Mouse (Mus musculus) lung, postnatal 0 days (tissue): ENCODE measurements around the gene Lyrm1.

Source experiments
- CTCF ChIP-seq: IDR thresholded peaks from 2 replicates; pipeline ENCODE4 v1.5.1; 2016; ENCODE audit warnings: antibody characterized with exemption, mild to moderate bottlenecking
- EP300 ChIP-seq: IDR thresholded peaks from 2 replicates; pipeline ENCODE4 v1.6.1; 2016; ENCODE audit warnings: antibody characterized with exemption, mild to moderate bottlenecking, control low read depth

DNA sequence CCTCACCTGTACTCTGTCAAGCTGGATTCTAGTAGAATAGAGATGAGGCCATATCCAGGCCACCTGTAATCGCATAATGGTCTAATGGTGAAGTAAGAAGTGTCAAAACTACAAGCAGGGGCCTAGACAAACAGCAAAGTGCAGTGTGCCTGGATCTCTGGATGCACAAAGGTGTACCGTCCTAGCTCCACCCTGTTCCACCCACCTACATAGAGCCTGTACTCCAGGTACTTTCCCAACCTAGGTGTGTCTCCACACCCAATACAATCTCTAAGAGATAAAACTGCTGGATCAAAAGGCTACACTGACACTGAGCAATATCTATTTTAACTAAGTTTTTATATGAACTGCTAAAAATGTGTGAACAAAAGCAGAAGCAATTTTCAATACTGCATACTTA, 35.1 kb upstream of the Lyrm1 start:
- TF ChIP-seq CTCF (no peak), EP300 (no peak)
